Mouse (Mus musculus) colon, adult 2 months (tissue): Measurements from ENCODE around the gene Pard6b. TPM values are rescaled to one million over a fixed set of nuclear protein-coding genes. Genes with fewer than 3 reads are reported as not detected.

ENCODE experiments used
- polyA plus RNA-seq: library from polyadenylated mRNA; depleted of rRNA; stranded (reverse); fragments of >200 nt; gene quantifications from 2 replicates; pipeline ENCODE4 v1.2.3, GENCODE M21; 2012; rRNA removed

Pard6b gene
- polyA plus RNA-seq, result 20.7 and 22.4 TPM in 2 replicates

DNA sequence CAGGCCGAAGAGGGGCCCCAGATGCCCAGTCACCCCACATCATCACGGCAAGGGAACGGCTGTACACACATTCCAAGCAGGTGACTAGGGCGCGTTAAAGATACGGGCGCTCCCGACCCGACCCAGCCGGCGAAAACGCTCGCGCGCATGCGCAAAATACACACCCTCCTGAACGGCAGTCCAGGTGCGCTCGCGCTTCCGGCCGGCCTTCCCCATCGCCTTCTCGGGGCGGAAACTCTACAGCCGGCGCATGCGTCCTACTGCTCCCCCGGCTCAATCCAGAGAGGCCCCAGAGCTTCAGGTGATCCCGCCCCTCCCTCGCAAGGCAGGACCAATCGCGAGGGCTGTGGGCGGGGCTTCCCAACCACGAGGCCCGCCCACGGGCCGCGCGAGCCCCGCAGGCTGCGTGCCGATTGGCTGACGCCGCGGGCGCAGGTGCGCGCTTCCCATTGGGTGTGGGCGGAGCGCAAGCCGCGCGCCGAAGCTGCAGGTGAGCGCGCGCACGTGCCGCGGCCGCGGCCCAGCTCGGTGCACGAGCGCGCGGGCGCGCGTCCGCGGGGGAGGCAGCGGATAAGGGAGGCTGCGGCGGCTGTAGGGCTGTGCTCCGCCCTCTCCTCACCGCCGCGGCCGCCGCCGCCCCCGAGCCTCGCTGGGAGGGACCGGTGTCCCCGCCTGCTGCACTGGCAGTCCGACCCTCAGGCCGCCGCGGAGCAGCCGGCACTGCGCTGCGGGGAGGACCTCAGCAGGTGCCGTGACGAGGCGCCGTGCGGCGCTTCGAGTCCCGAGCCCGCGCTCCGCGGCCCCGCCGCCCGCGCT is at the start of gene Pard6b:
Gene Pard6b, plus strand, starts transcription at position 574 of the 816 bp plus-strand sequence.

Other genes with a start within 250 kb of the Pard6b start
- 36.5 and 39.0 TPM in 2 replicates for gene Ptpn1, start 148.9 kb upstream of the Pard6b start, polyA plus RNA-seq
- 3.4 and 5.3 TPM in 2 replicates for gene Ripor3, start 70.4 kb upstream of the Pard6b start, polyA plus RNA-seq
- gene Adnp, start 126.1 kb downstream of the Pard6b start, polyA plus RNA-seq, result 11.9 and 14.2 TPM in 2 replicates
- gene Gm20716, start 149.4 kb downstream of the Pard6b start, polyA plus RNA-seq, result 0.39 TPM in 1 of 2 replicates, not detected in the other
- 18.5 and 25.2 TPM in 2 replicates for gene Dpm1, start 149.6 kb downstream of the Pard6b start, polyA plus RNA-seq
- 41.5 and 41.8 TPM in 2 replicates for gene Mocs3, start 149.6 kb downstream of the Pard6b start, polyA plus RNA-seq
- 0.47 and 1.1 TPM in 2 replicates for gene Kcng1, start 200.7 kb downstream of the Pard6b start, polyA plus RNA-seq